Mouse (Mus musculus) CH12.LX (cell line): ENCODE data around the gene Suz12. TPM values are rescaled to one million over a fixed set of nuclear protein-coding genes. Genes with fewer than 3 reads are reported as not detected.

Source experiments
- DNase-seq: peaks from one replicate; pipeline ENCODE4 v3.0.0-alpha.2; 2013; ENCODE audit errors: extremely low read depth
- H3K27ac ChIP-seq: 2 replicates; pipeline ENCODE4 v1.5.1; 2012; ENCODE audit warnings: low read depth, mild to moderate bottlenecking, control low read depth, moderate library complexity; ENCODE audit not compliant: insufficient read depth
- H3K27me3 ChIP-seq: replicated peaks from 2 replicates; pipeline ENCODE3; 2012; ENCODE audit warnings: inconsistent platforms
- H3K36me3 ChIP-seq, 2 experiments: replicated peaks in 1 of 2; 2 replicates each; pipeline versions ENCODE3 to v1.6.1; 2012; ENCODE audit warnings: inconsistent platforms in 1 of 2, low read length in 1 of 2, mild to moderate bottlenecking in 1 of 2, mixed read lengths in 1 of 2, moderate library complexity in 1 of 2; ENCODE audit not compliant: control insufficient read depth in 1 of 2, insufficient read depth in 1 of 2
- H3K4me1 ChIP-seq, 2 experiments: 2 replicates each; pipeline ENCODE4 v1.6.1; 2012; ENCODE audit warnings: inconsistent platforms in 1 of 2, moderate library complexity in 1 of 2; ENCODE audit not compliant: insufficient read depth in 2 of 2, control insufficient read depth in 1 of 2
- H3K4me2 ChIP-seq: 2 replicates; pipeline ENCODE4 v1.6.1; 2012; ENCODE audit warnings: low read depth, mild to moderate bottlenecking, control low read depth; ENCODE audit not compliant: poor library complexity, insufficient read depth, severe bottlenecking
- H3K4me3 ChIP-seq, 3 experiments: fragments of 150-350 bp in 1 of 3; sonication (generic) in 1 of 3; replicated peaks in 1 of 3; 2 replicates each; pipeline versions ENCODE3 to v1.5.1; 2011 to 2012; ENCODE audit warnings: low read depth in 2 of 3, low read length in 2 of 3, mild to moderate bottlenecking in 2 of 3, moderate library complexity in 2 of 3, control low read depth in 1 of 3, improper control_type of control experiment in 1 of 3, inconsistent platforms in 1 of 3, mixed read lengths in 1 of 3; ENCODE audit not compliant: poor library complexity in 1 of 3
- H3K79me2 ChIP-seq: replicated peaks from 2 replicates; pipeline ENCODE4 v1.6.1; 2012; ENCODE audit warnings: mild to moderate bottlenecking, moderate library complexity; ENCODE audit not compliant: control insufficient read depth, poor library complexity, insufficient read depth, severe bottlenecking; ENCODE audit errors: extremely low read depth
- H3K9ac ChIP-seq: 2 replicates; pipeline ENCODE4 v1.6.1; 2012; ENCODE audit warnings: low read depth, mild to moderate bottlenecking, control low read depth, moderate library complexity; ENCODE audit not compliant: insufficient read depth
- H3K9me3 ChIP-seq: replicated peaks from 2 replicates; pipeline ENCODE3; 2012; ENCODE audit warnings: low read length, inconsistent platforms, mixed read lengths
- BHLHE40 ChIP-seq: IDR thresholded peaks from 2 replicates; pipeline ENCODE4 v1.6.1; 2011; ENCODE audit warnings: mild to moderate bottlenecking, low read depth, low read length, improper control_type of control experiment
- CHD2 ChIP-seq: IDR thresholded peaks from 2 replicates; pipeline ENCODE4 v1.6.1; 2011; ENCODE audit warnings: low read length, improper control_type of control experiment
- CTCF ChIP-seq, 2 experiments: IDR thresholded peaks in 1 of 2; conservative IDR thresholded peaks in 1 of 2; 2 replicates each; pipeline ENCODE4 v1.5.1; 2011 to 2012; ENCODE audit warnings: low read depth in 2 of 2, low read length in 2 of 2, improper control_type of control experiment in 1 of 2, inconsistent platforms in 1 of 2, mild to moderate bottlenecking in 1 of 2, moderate library complexity in 1 of 2
- E2F4 ChIP-seq: IDR thresholded peaks from 2 replicates; pipeline ENCODE4 v1.6.1; 2011; ENCODE audit warnings: low read depth, low read length, improper control_type of control experiment; ENCODE audit not compliant: insufficient replicate concordance
- ELF1 ChIP-seq: IDR thresholded peaks from 2 replicates; pipeline ENCODE4 v1.6.1; 2014; ENCODE audit warnings: low read depth, mild to moderate bottlenecking, inconsistent platforms, low read length, improper control_type of control experiment
- EP300 ChIP-seq: IDR thresholded peaks from 2 replicates; pipeline ENCODE4 v1.6.1; 2011; ENCODE audit warnings: low read length, improper control_type of control experiment
- ETS1 ChIP-seq: conservative IDR thresholded peaks from 2 replicates; pipeline ENCODE4 v1.6.1; 2012; ENCODE audit warnings: low read depth, mild to moderate bottlenecking, inconsistent platforms, low read length, improper control_type of control experiment, moderate library complexity
- GABPA ChIP-seq: IDR thresholded peaks from 2 replicates; pipeline ENCODE4 v1.6.1; 2012; ENCODE audit warnings: low read depth, low read length, improper control_type of control experiment, inconsistent platforms; ENCODE audit not compliant: insufficient replicate concordance
- HCFC1 ChIP-seq: IDR thresholded peaks from 2 replicates; pipeline ENCODE4 v1.6.1; 2012; ENCODE audit warnings: low read depth, mild to moderate bottlenecking, inconsistent platforms, low read length, improper control_type of control experiment
- IRF4 ChIP-seq: IDR thresholded peaks from 2 replicates; pipeline ENCODE4 v1.6.1; 2014; ENCODE audit warnings: low read depth, mild to moderate bottlenecking, inconsistent platforms, low read length, improper control_type of control experiment
- JUN ChIP-seq: IDR thresholded peaks from 2 replicates; pipeline ENCODE4 v1.6.1; 2011; ENCODE audit warnings: low read depth, mild to moderate bottlenecking, low read length, improper control_type of control experiment, moderate library complexity; ENCODE audit not compliant: insufficient read depth
- JUND ChIP-seq: conservative IDR thresholded peaks from 2 replicates; pipeline ENCODE4 v1.6.1; 2011; ENCODE audit warnings: low read depth, low read length, improper control_type of control experiment
- KAT2A ChIP-seq: IDR thresholded peaks from 2 replicates; pipeline ENCODE4 v1.6.1; 2012; ENCODE audit warnings: low read length, improper control_type of control experiment, inconsistent platforms; ENCODE audit not compliant: insufficient replicate concordance
- MAFK ChIP-seq: IDR thresholded peaks from 2 replicates; pipeline ENCODE4 v1.6.1; 2011; ENCODE audit warnings: low read length, improper control_type of control experiment; ENCODE audit not compliant: insufficient replicate concordance
- MAX ChIP-seq: IDR thresholded peaks from 2 replicates; pipeline ENCODE4 v1.6.1; 2011; ENCODE audit warnings: low read length, improper control_type of control experiment
- MAZ ChIP-seq: IDR thresholded peaks from 2 replicates; pipeline ENCODE4 v1.6.1; 2012; ENCODE audit warnings: low read depth, mild to moderate bottlenecking, inconsistent platforms, low read length, improper control_type of control experiment, moderate library complexity
- MEF2A ChIP-seq: IDR thresholded peaks from 2 replicates; pipeline ENCODE4 v1.6.1; 2014; ENCODE audit warnings: low read depth, mild to moderate bottlenecking, inconsistent platforms, low read length, improper control_type of control experiment, borderline replicate concordance
- MXI1 ChIP-seq: IDR thresholded peaks from 2 replicates; pipeline ENCODE4 v1.6.1; 2011; ENCODE audit warnings: mild to moderate bottlenecking, low read depth, low read length, improper control_type of control experiment
- MYC ChIP-seq: IDR thresholded peaks from 2 replicates; pipeline ENCODE4 v1.6.1; 2011; ENCODE audit warnings: low read depth, mild to moderate bottlenecking, improper control_type of control experiment, low read length
- NELFE ChIP-seq: IDR thresholded peaks from 2 replicates; pipeline ENCODE4 v1.6.1; 2011; ENCODE audit warnings: low read depth, low read length, improper control_type of control experiment
- NRF1 ChIP-seq: IDR thresholded peaks from 2 replicates; pipeline ENCODE4 v1.6.1; 2014; ENCODE audit warnings: low read depth, mild to moderate bottlenecking, inconsistent platforms, low read length, improper control_type of control experiment, moderate library complexity
- POLR2A ChIP-seq: IDR thresholded peaks from 2 replicates; pipeline ENCODE4 v1.6.1; 2011; ENCODE audit warnings: low read depth, mild to moderate bottlenecking, improper control_type of control experiment, low read length
- POLR2AphosphoS2 ChIP-seq: IDR thresholded peaks from 2 replicates; pipeline ENCODE4 v1.6.1; 2011; ENCODE audit warnings: low read depth, low read length, improper control_type of control experiment
- RAD21 ChIP-seq: IDR thresholded peaks from 2 replicates; pipeline ENCODE4 v1.6.1; 2011; ENCODE audit warnings: low read depth, mild to moderate bottlenecking, low read length, improper control_type of control experiment, moderate library complexity
- RCOR1 ChIP-seq: conservative IDR thresholded peaks from 2 replicates; pipeline ENCODE4 v1.6.1; 2012; ENCODE audit warnings: low read depth, mild to moderate bottlenecking, inconsistent platforms, low read length, improper control_type of control experiment
- SIN3A ChIP-seq: IDR thresholded peaks from 2 replicates; pipeline ENCODE4 v1.6.1; 2012; ENCODE audit warnings: low read length, improper control_type of control experiment, inconsistent platforms
- SMC3 ChIP-seq: IDR thresholded peaks from 2 replicates; pipeline ENCODE4 v1.6.1; 2011; ENCODE audit warnings: low read depth, low read length, improper control_type of control experiment
- TBP ChIP-seq: conservative IDR thresholded peaks from 2 replicates; pipeline ENCODE4 v1.6.1; 2011; ENCODE audit warnings: low read depth, low read length, improper control_type of control experiment
- TCF12 ChIP-seq: IDR thresholded peaks from 2 replicates; pipeline ENCODE4 v1.6.1; 2014; ENCODE audit warnings: low read depth, mild to moderate bottlenecking, inconsistent platforms, low read length, improper control_type of control experiment
- USF2 ChIP-seq: conservative IDR thresholded peaks from 2 replicates; pipeline ENCODE4 v1.6.1; 2011; ENCODE audit warnings: low read depth, low read length, improper control_type of control experiment
- ZC3H11A ChIP-seq: IDR thresholded peaks from 2 replicates; pipeline ENCODE4 v1.6.1; 2012; ENCODE audit warnings: low read depth, mild to moderate bottlenecking, inconsistent platforms, low read length, improper control_type of control experiment
- ZMIZ1 ChIP-seq: IDR thresholded peaks from 2 replicates; pipeline ENCODE4 v1.6.1; 2012; ENCODE audit warnings: low read depth, mild to moderate bottlenecking, inconsistent platforms, low read length, improper control_type of control experiment
- ZNF384 ChIP-seq: IDR thresholded peaks from 2 replicates; pipeline ENCODE4 v1.6.1; 2012; ENCODE audit warnings: low read depth, low read length, improper control_type of control experiment, inconsistent platforms
- dilution Hi-C: fragments of 300-500 bp; cut with MboI; formaldehyde crosslinking; loops from 2 replicates; pipeline ENCODE4 v1.14.3; 2020; ENCODE audit warnings: low sequenced_read_pairs; ENCODE audit not compliant: extremely low pct_unique_long_range_greater_than_20kb, extremely low pct_ligation_motif_present
- in situ Hi-C: fragments of 300-500 bp; cut with MboI; formaldehyde crosslinking; loops from 3 replicates; pipeline ENCODE4 v1.14.3; 2019; ENCODE audit warnings: low sequenced_read_pairs, low pct_ligation_motif_present, low pct_unique_long_range_greater_than_20kb, mixed read lengths
- polyA plus RNA-seq: library from polyadenylated mRNA; unstranded; fragments of >175 nt; gene quantifications from 2 replicates; pipeline ENCODE4 v1.2.1, GENCODE M21; 2012; ENCODE audit warnings: low read depth; ENCODE audit not compliant: insufficient read length
- total RNA-seq, 2 experiments: library from RNA; depleted of rRNA; stranded (reverse); fragments of 300-350 nt in 1 of 2; fragments of >200 nt in 1 of 2; gene quantifications; 2 replicates each; pipeline ENCODE4 v1.2.3; 2012 to 2014

The Suz12 gene
- total and polyA plus RNA-seq, 3 experiments = 56.7 to 160 (median 124) TPM

- Histone ChIP-seq H3K9me3 (no peaks in the 10 kb centered on the region), H3K27me3 (peaks cover 2% of the 10 kb centered on the region), H3K4me1 (peaks cover 0 to 29% of the 10 kb centered on the region in 2 experiments; a peak in 2 of 4 replicates), H3K27ac (peak within 1 kb of the TSS; percentile 12; the same call in 1 of the 2 replicates), H3K9ac (peak within 1 kb of the TSS; percentile 92), H3K4me3 (peak within 1 kb of the TSS; percentile 81 to 97 (median 84)), H3K36me3 (peaks cover 19 to 32% of the 10 kb centered on the region in 2 experiments)
- DNase-seq = peak; percentile 100
- in situ Hi-C loops (no loop called here), dilution Hi-C loops (no loop called here)
- TF ChIP-seq ELF1 (peak; percentile 94), IRF4 (peak; percentile 79), TBP (peak; percentile 96), GABPA (no peak; the same call in 1 of the 2 replicates), MAFK (no peak), POLR2A (peak; percentile 98), JUND (peak; percentile 54; the same call in 1 of the 2 replicates), CHD2 (peak; percentile 46), MAZ (peak; percentile 96), BHLHE40 (peak; percentile 79), ZNF384 (no peak; the same call in 1 of the 2 replicates), HCFC1 (peak; percentile 83), ETS1 (peak; percentile 48; the same call in 1 of the 2 replicates), E2F4 (peak; percentile 92; the same call in 1 of the 2 replicates), NRF1 (no peak; the same call in 1 of the 2 replicates), SMC3 (peak; percentile 43; the same call in 1 of the 2 replicates), CTCF (conservative IDR thresholded peaks at IDR 0.05 in 1 of 2, IDR thresholded peaks at IDR 0.05 in 1 of 2; ENCODE audit: low read depth in 2 of 2, low read length in 2 of 2) (peak; percentile 47 to 82; a peak in 3 of 4 replicates), MEF2A (peak; percentile 16; the same call in 1 of the 2 replicates), NELFE (peak; percentile 94), EP300 (peak; percentile 19; the same call in 1 of the 2 replicates), RCOR1 (peak; percentile 75; the same call in 1 of the 2 replicates), RAD21 (peak; percentile 48), MYC (peak; percentile 92; the same call in 1 of the 2 replicates), JUN (no peak), MAX (0 out of 2 replicates have a peak, but pooled peaks have one; percentile 82), USF2 (no peak), ZC3H11A (no peak), KAT2A (peak; percentile 63; the same call in 1 of the 2 replicates), POLR2AphosphoS2 (peak; percentile 81), MXI1 (peak; percentile 86; the same call in 1 of the 2 replicates), SIN3A (peak; percentile 96), TCF12 (peak; percentile 93), ZMIZ1 (peak; percentile 81)
- TF ChIP-seq, all 38 proteins: peak for 26
- H3K79me2 ChIP-seq = peaks cover 27% of the 10 kb centered on the region
- peak within 1 kb of the TSS; percentile 97 for H3K4me2 ChIP-seq
Observed at GRCm38 (mm10) chr11:79962125-79962876, 30.6 kb upstream of the Suz12 start, which contains the start of gene Utp6. Utp6 (minus strand) TSS chr11:79962390.
